Mouse (Mus musculus) CH12.LX (cell line): Measurements from ENCODE around the gene Spred2.

Experiments used
- CTCF ChIP-seq, 2 experiments: IDR thresholded peaks in 1 of 2; conservative IDR thresholded peaks in 1 of 2; 2 replicates each; pipeline ENCODE4 v1.5.1; 2011 to 2012; ENCODE audit warnings: low read depth in 2 of 2, low read length in 2 of 2, improper control_type of control experiment in 1 of 2, inconsistent platforms in 1 of 2, mild to moderate bottlenecking in 1 of 2, moderate library complexity in 1 of 2
- EP300 ChIP-seq: IDR thresholded peaks from 2 replicates; pipeline ENCODE4 v1.6.1; 2011; ENCODE audit warnings: low read length, improper control_type of control experiment
- IRF4 ChIP-seq: IDR thresholded peaks from 2 replicates; pipeline ENCODE4 v1.6.1; 2014; ENCODE audit warnings: low read depth, mild to moderate bottlenecking, inconsistent platforms, low read length, improper control_type of control experiment
- POLR2A ChIP-seq: IDR thresholded peaks from 2 replicates; pipeline ENCODE4 v1.6.1; 2011; ENCODE audit warnings: low read depth, mild to moderate bottlenecking, improper control_type of control experiment, low read length
- SMC3 ChIP-seq: IDR thresholded peaks from 2 replicates; pipeline ENCODE4 v1.6.1; 2011; ENCODE audit warnings: low read depth, low read length, improper control_type of control experiment
- ZC3H11A ChIP-seq: IDR thresholded peaks from 2 replicates; pipeline ENCODE4 v1.6.1; 2012; ENCODE audit warnings: low read depth, mild to moderate bottlenecking, inconsistent platforms, low read length, improper control_type of control experiment

- TF ChIP-seq POLR2A (no peak), CTCF (conservative IDR thresholded peaks at IDR 0.05 in 1 of 2, IDR thresholded peaks at IDR 0.05 in 1 of 2; ENCODE audit: low read depth in 2 of 2, low read length in 2 of 2) (peak; percentile 10 to 45; a peak in 2 of 4 replicates), ZC3H11A (no peak), SMC3 (peak; percentile 46), IRF4 (no peak), EP300 (no peak)
These were observed 132.0 kb downstream of the Spred2 start for GRCm38 (mm10) chr11:20056168-20056567.
